Mouse (Mus musculus): ENCODE results near the gene Cdc40. TPM values are rescaled to one million over a fixed set of nuclear protein-coding genes. Genes with fewer than 3 reads are reported as not detected.

The Cdc40 gene
- polyA plus RNA-seq, 1 experiment from 2014 or later = 39.8 TPM

DNA sequence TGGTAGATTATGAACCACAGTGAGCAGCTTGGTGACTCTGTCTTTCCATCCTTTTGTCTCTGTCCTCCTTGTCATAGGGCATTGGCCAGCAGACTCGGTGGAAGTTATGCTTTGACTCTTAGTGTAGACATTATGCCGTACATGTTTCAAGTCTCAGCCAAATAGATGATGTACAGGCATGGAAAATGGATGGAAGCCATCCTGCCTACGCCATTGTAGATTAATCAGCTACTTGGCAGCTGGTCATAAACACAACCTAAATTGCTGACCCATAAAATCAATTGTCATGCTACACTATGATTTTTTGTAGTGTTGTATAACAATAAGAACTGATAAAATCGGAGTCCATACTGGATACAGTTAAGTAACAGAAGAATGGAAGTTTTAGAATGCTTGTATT lies 18.7 kb upstream of the Cdc40 start:
- 91% methylated on average over 4 of the region's 4 CpGs for WGBS
- no peak for DNase-seq (ENCODE audit: low spot score)
- no peak overlapping the region for H3K4me2 ChIP-seq (ENCODE audit: low read depth, severe bottlenecking)
- no peak for ATAC-seq (ENCODE audit: insufficient number of reproducible peaks, low FRiP score, low TSS enrichment, low read depth)
- no peaks in the 10 kb centered on the region for H3K4me1 ChIP-seq (ENCODE audit: control insufficient read depth, insufficient read depth, low read length)
- H3K27ac ChIP-seq (replicated peaks; ENCODE audit: low read depth, low read length) = no peak overlapping the region
- H3K9me3 ChIP-seq (ENCODE audit: control insufficient read depth, low read length) = no peaks in the 10 kb centered on the region
- no peaks in the 10 kb centered on the region for H3K36me3 ChIP-seq (ENCODE audit: control insufficient read depth, insufficient read depth, low read length)
- no peaks in the 10 kb centered on the region for H3K27me3 ChIP-seq (ENCODE audit: control insufficient read depth, insufficient read depth, low read length)
- no peak overlapping the region for H3K9ac ChIP-seq (ENCODE audit: low read length)
- H3K4me3 ChIP-seq (ENCODE audit: low read depth, low read length) = no peak overlapping the region

DNA sequence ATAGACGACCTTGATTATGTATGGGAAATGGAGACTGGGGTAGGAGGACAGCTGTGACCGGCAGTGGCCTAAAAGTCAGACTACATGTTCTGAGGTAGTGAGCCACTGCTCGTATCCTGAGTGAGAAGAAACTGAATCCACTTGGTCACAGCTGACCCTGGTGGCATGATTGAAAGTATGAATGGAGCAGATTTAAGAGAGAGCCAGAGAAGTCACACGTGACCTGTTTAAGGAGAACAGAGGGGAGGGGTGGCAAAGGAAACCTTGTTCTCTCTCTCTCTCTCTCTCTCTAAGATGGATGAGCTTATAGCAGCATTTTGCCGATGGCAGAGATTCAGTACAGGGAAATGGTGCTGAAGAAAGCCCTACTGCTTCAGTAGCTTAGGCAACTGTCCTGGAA lies 13.5 kb upstream of the Cdc40 start:
- H3K4me3 ChIP-seq (ENCODE audit: low read depth, low read length) = no peak overlapping the region
- no peaks in the 10 kb centered on the region for H3K27me3 ChIP-seq (ENCODE audit: control insufficient read depth, insufficient read depth, low read length)
- no peaks in the 10 kb centered on the region for H3K4me1 ChIP-seq (ENCODE audit: control insufficient read depth, insufficient read depth, low read length)
- H3K9ac ChIP-seq (ENCODE audit: low read length) = no peak overlapping the region
- DNase-seq (ENCODE audit: low spot score) = no peak
- no peaks in the 10 kb centered on the region for H3K9me3 ChIP-seq (ENCODE audit: control insufficient read depth, low read length)
- WGBS = 72% methylated on average over 5 of the region's 5 CpGs
- no peak overlapping the region for H3K27ac ChIP-seq (replicated peaks; ENCODE audit: low read depth, low read length)
- H3K4me2 ChIP-seq (ENCODE audit: low read depth, severe bottlenecking) = no peak overlapping the region
- no peak for ATAC-seq (ENCODE audit: insufficient number of reproducible peaks, low FRiP score, low TSS enrichment, low read depth)
- H3K36me3 ChIP-seq (ENCODE audit: control insufficient read depth, insufficient read depth, low read length) = no peaks in the 10 kb centered on the region

DNA sequence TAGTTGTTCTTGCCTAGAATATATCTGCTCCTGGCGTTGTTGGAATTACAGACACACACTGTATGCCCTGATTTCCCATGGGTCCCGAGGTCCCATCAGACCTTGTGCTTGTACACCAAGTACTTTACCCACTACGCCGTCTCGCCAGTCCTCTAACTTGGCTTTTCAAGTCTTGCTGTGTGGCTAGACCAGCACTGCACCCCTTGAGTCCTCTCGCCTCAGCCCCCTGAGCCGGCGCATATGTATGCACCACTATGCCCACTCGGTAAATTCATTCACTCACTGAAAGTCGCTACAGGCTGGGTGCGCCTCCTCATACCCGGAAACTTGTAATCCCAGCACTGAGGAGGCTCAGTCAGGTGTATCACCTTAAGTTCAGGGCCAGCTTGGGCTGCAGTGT lies 12.7 kb upstream of the Cdc40 start:
- WGBS = 90% methylated on average over 12 of the region's 12 CpGs
- ATAC-seq (ENCODE audit: insufficient number of reproducible peaks, low FRiP score, low TSS enrichment, low read depth) (no peak), DNase-seq (ENCODE audit: low spot score) (no peak)
- no peak overlapping the region for H3K27ac ChIP-seq (replicated peaks; ENCODE audit: low read depth, low read length)
- no peak overlapping the region for H3K9ac ChIP-seq (ENCODE audit: low read length)
- H3K4me1 ChIP-seq (ENCODE audit: control insufficient read depth, insufficient read depth, low read length) = no peaks in the 10 kb centered on the region
- H3K27me3 ChIP-seq (ENCODE audit: control insufficient read depth, insufficient read depth, low read length) = no peaks in the 10 kb centered on the region
- no peak overlapping the region for H3K4me3 ChIP-seq (ENCODE audit: low read depth, low read length)
- H3K9me3 ChIP-seq (ENCODE audit: control insufficient read depth, low read length) = no peaks in the 10 kb centered on the region
- H3K36me3 ChIP-seq (ENCODE audit: control insufficient read depth, insufficient read depth, low read length) = no peaks in the 10 kb centered on the region
- H3K4me2 ChIP-seq (ENCODE audit: low read depth, severe bottlenecking) = no peak overlapping the region

DNA sequence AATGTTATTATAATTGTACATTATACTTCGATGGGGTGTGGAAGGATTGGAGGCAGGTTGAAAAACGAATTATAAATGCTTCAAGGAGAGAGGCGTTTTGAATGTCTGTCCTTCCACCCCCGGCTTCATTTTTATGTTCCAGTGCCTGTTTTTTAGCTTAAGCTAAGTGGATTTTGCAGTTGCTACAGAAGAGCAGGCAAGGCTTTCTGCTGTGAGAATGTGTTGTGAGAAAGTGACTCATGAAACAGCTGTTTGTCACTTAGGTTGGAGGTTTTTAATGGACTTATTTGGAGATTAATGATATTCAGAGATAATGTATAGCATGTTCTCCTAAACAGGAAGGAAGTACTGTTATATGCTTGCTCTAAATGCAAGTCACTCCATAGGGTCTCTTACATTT lies 6.0 kb upstream of the Cdc40 start:
- Histone ChIP-seq H3K4me2 (ENCODE audit: low read depth, severe bottlenecking) (no peak overlapping the region), H3K9me3 (ENCODE audit: control insufficient read depth, low read length) (no peaks in the 10 kb centered on the region), H3K4me3 (ENCODE audit: low read depth, low read length) (no peak overlapping the region), H3K36me3 (ENCODE audit: control insufficient read depth, insufficient read depth, low read length) (no peaks in the 10 kb centered on the region), H3K9ac (ENCODE audit: low read length) (no peak overlapping the region), H3K27me3 (ENCODE audit: control insufficient read depth, insufficient read depth, low read length) (no peaks in the 10 kb centered on the region), H3K4me1 (ENCODE audit: control insufficient read depth, insufficient read depth, low read length) (no peaks in the 10 kb centered on the region), H3K27ac (replicated peaks; ENCODE audit: low read depth, low read length) (no peak overlapping the region)
- DNase-seq (ENCODE audit: low spot score) (no peak), ATAC-seq (ENCODE audit: insufficient number of reproducible peaks, low FRiP score, low TSS enrichment, low read depth) (no peak)
- WGBS = 87% methylated on average over 4 of the region's 4 CpGs

DNA sequence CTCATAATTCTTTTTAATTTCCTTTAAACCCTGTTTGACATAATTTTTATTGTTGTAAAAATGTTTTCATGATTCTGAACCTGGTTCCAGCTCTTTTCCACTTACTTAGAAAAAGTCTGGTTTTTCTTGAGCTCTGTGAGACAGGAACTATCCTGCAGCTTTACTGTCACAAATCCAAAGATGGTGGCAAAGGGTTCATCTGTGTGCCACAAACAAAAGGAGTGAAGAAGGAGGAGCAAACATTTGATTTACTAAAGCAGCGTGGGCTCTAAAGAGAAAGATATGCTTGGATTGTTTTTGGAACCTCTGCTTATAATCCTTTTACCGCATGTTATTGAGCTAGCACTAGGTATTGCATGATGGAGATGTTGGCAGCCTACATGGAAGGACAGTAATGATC lies 4.2 kb upstream of the Cdc40 start:
- H3K36me3 ChIP-seq (ENCODE audit: control insufficient read depth, insufficient read depth, low read length) = no peaks in the 10 kb centered on the region
- H3K4me2 ChIP-seq (ENCODE audit: low read depth, severe bottlenecking) = no peak overlapping the region
- DNase-seq (ENCODE audit: low spot score) (no peak), ATAC-seq (ENCODE audit: insufficient number of reproducible peaks, low FRiP score, low TSS enrichment, low read depth) (no peak)
- H3K9ac ChIP-seq (ENCODE audit: low read length) = no peak overlapping the region
- no peaks in the 10 kb centered on the region for H3K9me3 ChIP-seq (ENCODE audit: control insufficient read depth, low read length)
- no peak overlapping the region for H3K4me3 ChIP-seq (ENCODE audit: low read depth, low read length)
- no peaks in the 10 kb centered on the region for H3K4me1 ChIP-seq (ENCODE audit: control insufficient read depth, insufficient read depth, low read length)
- no peaks in the 10 kb centered on the region for H3K27me3 ChIP-seq (ENCODE audit: control insufficient read depth, insufficient read depth, low read length)
- 91% methylated on average over 2 of the region's 2 CpGs for WGBS
- H3K27ac ChIP-seq (replicated peaks; ENCODE audit: low read depth, low read length) = no peak overlapping the region

DNA sequence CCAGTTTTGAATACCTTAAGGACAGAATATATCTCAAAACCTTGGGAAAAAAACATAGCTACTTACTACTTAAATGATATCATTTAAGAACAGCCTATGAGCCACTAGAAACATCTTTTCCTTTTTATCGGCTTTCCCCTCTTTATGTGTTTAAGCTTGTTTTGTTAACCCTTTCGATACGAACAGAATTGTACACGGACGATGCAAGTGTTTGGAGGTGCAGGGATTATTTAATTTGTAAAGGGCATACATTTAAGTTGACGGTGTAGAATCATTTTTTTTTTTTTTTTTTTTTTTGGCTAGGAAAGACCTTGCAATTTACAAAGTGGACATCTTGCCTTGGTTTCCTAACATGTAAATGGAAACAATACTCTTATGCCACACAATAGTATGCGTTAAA lies 2.3 kb upstream of the Cdc40 start:
- H3K27ac ChIP-seq (replicated peaks; ENCODE audit: low read depth, low read length) = no peak overlapping the region
- no peak overlapping the region for H3K4me3 ChIP-seq (ENCODE audit: low read depth, low read length)
- no peaks in the 10 kb centered on the region for H3K9me3 ChIP-seq (ENCODE audit: control insufficient read depth, low read length)
- no peaks in the 10 kb centered on the region for H3K4me1 ChIP-seq (ENCODE audit: control insufficient read depth, insufficient read depth, low read length)
- H3K4me2 ChIP-seq (ENCODE audit: low read depth, severe bottlenecking) = no peak overlapping the region
- ATAC-seq (ENCODE audit: insufficient number of reproducible peaks, low FRiP score, low TSS enrichment, low read depth) (no peak), DNase-seq (ENCODE audit: low spot score) (no peak)
- H3K9ac ChIP-seq (ENCODE audit: low read length) = no peak overlapping the region
- 76% methylated on average over 7 of the region's 7 CpGs for WGBS
- H3K36me3 ChIP-seq (ENCODE audit: control insufficient read depth, insufficient read depth, low read length) = no peaks in the 10 kb centered on the region
- H3K27me3 ChIP-seq (ENCODE audit: control insufficient read depth, insufficient read depth, low read length) = no peaks in the 10 kb centered on the region

DNA sequence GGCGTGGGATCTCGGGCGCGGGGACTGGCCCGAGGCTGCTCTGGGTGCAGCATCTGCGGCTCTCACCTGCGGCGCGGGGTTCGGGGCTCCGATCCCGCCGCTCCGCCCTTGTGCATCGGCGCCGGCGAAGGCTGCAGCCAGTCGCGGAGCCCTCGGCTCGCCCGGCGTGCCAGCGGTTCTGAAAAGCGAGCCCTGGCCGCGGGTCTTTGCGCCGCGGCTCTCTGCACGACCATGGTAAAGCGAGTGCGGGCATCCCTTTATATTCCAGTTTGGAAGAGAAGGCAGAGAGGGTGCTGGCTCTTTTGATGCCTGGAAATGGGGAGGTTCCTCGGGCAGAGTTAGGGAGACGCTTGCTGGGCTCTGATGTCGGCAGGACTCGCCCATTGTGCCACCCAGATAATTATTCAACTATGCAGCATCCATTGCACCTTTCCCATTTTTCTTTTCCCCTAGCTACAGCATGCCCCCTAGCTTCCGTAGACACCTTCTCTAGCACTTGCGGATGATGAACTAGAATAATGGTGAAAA lies 1.2 kb upstream of the Cdc40 start:
- no peaks in the 10 kb centered on the region for H3K4me1 ChIP-seq (ENCODE audit: control insufficient read depth, insufficient read depth, low read length)
- ATAC-seq (ENCODE audit: insufficient number of reproducible peaks, low FRiP score, low TSS enrichment, low read depth) (peak; percentile 23; the same call in 1 of the 2 replicates), DNase-seq (ENCODE audit: low spot score) (peak; percentile 72)
- WGBS = under 1% methylated on average over 40 of the region's 40 CpGs
- H3K9me3 ChIP-seq (ENCODE audit: control insufficient read depth, low read length) = no peaks in the 10 kb centered on the region
- H3K27ac ChIP-seq (replicated peaks; ENCODE audit: low read depth, low read length) = peak overlapping the region; percentile 92
- no peaks in the 10 kb centered on the region for H3K36me3 ChIP-seq (ENCODE audit: control insufficient read depth, insufficient read depth, low read length)
- H3K4me3 ChIP-seq (ENCODE audit: low read depth, low read length) = peak overlapping the region; percentile 72
- H3K9ac ChIP-seq (ENCODE audit: low read length) = peak overlapping the region; percentile 92
- H3K27me3 ChIP-seq (ENCODE audit: control insufficient read depth, insufficient read depth, low read length) = no peaks in the 10 kb centered on the region
- H3K4me2 ChIP-seq (ENCODE audit: low read depth, severe bottlenecking) = peak overlapping the region; percentile 62

DNA sequence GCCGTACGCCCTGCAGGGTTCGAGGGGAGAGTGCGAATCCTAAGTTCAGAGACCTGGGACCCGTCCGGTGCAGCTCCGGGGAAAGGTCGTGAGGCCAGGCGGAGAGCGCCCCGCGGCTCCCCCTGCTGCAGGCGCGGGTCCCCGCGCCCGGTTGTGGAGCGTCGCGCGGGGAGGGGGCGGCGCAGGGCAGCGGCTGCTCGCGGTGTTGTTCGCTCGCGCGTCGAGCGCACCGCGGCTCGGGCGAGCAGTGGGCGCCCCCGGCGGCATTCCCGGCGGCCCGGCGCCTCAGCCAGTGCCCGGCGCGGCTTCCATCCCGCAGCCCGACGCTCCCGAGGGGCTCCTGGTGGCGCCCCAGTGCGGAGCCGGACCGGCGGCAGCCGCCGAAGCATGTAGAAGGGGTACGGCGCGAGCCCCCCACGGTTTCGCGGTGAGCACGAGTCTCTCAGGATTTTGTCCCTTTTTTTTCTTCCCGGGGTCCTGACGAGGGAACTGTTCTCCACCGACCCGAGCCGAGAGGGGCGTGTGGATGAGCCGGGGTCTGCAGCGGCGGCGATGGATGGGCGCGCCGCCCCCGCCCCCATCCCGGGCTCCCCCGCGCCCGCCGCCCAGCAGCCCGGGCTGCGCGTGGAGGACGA lies 650 bp upstream of the Cdc40 start:
- H3K4me3 ChIP-seq (ENCODE audit: low read depth, low read length) = peak overlapping the region; percentile 72
- peak overlapping the region; percentile 92 for H3K27ac ChIP-seq (replicated peaks; ENCODE audit: low read depth, low read length)
- no peaks in the 10 kb centered on the region for H3K4me1 ChIP-seq (ENCODE audit: control insufficient read depth, insufficient read depth, low read length)
- H3K27me3 ChIP-seq (ENCODE audit: control insufficient read depth, insufficient read depth, low read length) = no peaks in the 10 kb centered on the region
- WGBS = under 1% methylated on average over 83 of the region's 87 CpGs
- DNase-seq (ENCODE audit: low spot score) (peak; percentile 67), ATAC-seq (ENCODE audit: insufficient number of reproducible peaks, low FRiP score, low TSS enrichment, low read depth) (peak; percentile 89)
- no peaks in the 10 kb centered on the region for H3K36me3 ChIP-seq (ENCODE audit: control insufficient read depth, insufficient read depth, low read length)
- H3K4me2 ChIP-seq (ENCODE audit: low read depth, severe bottlenecking) = peak overlapping the region; percentile 62
- no peaks in the 10 kb centered on the region for H3K9me3 ChIP-seq (ENCODE audit: control insufficient read depth, low read length)
- peak overlapping the region; percentile 92 for H3K9ac ChIP-seq (ENCODE audit: low read length)

DNA sequence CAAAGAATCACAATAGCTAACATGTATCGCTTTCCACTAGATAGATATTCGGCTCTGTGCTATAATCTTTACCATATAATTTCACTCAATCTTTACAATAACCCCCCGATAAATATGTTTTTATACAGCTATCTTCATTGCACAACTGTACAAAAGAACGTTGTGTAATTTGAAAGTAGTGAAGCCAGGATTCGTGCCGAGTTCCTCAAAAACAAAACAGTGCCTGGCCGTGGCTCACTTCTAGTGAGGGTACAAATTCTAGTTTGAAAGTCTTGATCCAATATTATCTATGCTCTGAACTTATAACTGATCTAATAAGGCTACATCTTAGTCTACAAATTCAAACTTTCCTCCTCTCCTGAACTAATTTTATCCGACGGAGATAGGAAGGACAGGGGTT lies 778 bp downstream of the Cdc40 start:
- Histone ChIP-seq H3K36me3 (ENCODE audit: control insufficient read depth, insufficient read depth, low read length) (no peaks in the 10 kb centered on the region), H3K4me3 (ENCODE audit: low read depth, low read length) (peak overlapping the region; percentile 72), H3K4me1 (ENCODE audit: control insufficient read depth, insufficient read depth, low read length) (no peaks in the 10 kb centered on the region), H3K27me3 (ENCODE audit: control insufficient read depth, insufficient read depth, low read length) (no peaks in the 10 kb centered on the region), H3K9ac (ENCODE audit: low read length) (peak overlapping the region; percentile 76), H3K27ac (replicated peaks; ENCODE audit: low read depth, low read length) (no peak overlapping the region), H3K4me2 (ENCODE audit: low read depth, severe bottlenecking) (peak overlapping the region; percentile 50), H3K9me3 (ENCODE audit: control insufficient read depth, low read length) (no peaks in the 10 kb centered on the region)
- no peak for DNase-seq (ENCODE audit: low spot score)
- no peak for ATAC-seq (ENCODE audit: insufficient number of reproducible peaks, low FRiP score, low TSS enrichment, low read depth)
- 17% methylated on average over 9 of the region's 9 CpGs for WGBS
